Mouse (Mus musculus) right cerebral cortex, postnatal 4 days (tissue): ENCODE results near the gene Nme7.

Experiments used
- DNase-seq: peaks from one replicate; pipeline ENCODE4 v3.0.0-alpha.2; 2022

Gene Nme7

DNA sequence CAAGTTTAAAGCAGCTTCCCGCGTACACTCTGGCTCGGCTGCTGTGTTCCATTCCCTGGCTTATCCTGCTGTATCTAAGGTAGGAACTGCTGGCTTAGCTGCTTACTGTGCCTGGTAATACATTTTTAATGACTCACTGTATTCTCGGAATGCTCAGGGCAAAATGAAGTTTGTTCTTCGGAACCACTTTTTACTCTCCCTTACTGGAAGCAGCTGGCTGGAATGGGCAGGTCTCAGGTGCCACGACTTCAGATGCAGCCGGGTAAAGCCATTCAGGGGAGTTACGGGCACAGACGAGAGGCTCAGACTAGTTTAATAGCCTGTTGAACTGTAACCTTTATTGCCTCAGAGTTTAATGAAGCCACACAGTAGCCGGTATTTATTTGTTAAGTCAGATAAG lies 17.5 kb downstream of the Nme7 start:
- no peak for DNase-seq

DNA sequence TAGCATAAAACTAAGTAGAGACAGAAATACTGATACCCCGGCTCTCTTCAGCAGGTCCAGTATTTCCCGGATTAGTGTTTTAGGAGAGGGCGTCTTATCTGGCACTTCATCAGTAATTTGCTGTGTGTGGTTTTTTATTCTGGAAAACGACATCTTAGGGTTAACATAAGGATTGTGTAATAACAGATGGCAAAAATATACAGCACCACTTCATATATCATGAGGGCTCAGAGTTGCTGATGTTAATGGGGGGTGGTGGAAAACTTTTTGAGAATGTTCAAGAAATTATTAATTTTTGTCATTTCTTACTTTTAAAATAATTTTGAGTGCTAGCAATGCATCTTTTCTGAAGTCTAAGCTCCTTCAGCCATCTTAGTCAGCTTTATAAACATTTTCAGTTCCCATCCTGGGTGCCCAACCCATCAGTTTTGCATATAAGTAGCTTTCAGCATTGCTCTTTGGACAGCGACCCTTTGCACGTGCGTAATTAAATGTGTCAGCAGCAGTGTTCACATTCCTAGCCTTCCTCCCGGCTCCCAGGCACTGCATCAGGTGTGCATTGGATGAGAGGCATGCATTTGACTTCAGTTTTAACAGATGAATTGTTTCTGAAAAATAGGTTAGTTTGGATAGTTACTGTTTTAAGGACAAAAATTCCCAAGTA lies 19.2 kb downstream of the Nme7 start:
- DNase-seq, result no peak

DNA sequence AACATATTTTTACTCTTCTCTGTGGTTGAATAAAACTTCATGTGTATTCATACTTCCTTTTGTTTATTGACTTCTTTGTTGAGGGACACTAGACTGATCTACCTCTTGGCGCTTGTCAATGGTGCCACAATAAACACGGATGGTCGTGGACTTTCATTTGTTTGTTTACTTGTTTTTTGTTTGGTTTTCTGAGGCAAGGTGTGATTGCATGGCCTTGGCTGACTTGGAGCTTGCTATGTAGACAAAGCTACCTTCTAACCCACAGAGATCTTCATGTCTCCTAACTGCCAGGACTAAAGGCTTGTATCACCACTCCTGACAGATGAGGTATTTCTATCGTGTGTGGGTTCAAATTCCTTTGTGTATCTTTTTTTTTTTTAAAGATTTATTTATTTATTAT lies 20.3 kb downstream of the Nme7 start:
- DNase-seq, result no peak

DNA sequence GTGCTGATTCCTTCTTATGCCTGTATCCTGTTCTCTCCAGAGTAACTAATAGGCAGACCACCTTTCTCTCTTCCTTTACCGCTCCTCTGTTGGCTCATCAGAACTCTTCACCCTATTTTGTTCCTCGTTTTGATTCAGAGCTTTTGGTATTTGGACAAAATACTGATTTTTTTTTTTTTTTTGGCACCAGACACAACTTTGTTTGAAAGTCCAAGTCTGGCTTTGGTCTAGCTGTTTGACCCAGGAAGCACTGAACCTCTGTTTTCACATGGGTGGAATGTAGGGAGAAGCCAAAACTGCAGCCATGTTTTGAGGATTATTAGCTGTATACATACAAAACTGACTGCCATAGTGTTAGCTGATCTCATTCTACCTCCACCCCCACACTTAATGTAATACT lies 21.0 kb downstream of the Nme7 start:
- DNase-seq, result no peak

DNA sequence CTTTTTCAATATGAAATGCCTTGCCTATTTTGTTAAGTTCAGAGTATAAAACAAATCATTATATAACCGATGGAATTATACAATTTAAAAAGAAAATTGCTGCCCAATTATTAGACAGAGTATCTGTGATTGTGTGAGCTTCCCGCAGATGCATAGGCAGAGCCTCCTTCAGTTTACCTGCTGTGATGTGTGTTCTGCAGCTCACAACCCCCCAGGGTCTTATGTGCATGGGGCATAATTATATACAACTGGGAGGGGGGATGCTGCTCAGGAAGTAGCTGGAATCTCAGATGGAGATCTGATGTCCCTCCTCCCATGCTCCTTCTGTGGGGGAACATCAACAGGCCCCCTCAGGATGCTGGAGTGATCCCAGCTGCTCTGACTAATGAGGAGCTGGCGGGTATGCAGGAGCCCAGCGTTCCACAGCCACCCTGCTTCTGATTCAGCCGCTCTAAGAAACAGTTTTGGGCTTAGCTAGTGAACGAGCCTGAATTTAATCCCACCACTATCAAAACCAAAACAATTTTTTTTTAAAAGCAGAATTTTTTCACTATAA lies 22.8 kb downstream of the Nme7 start:
- peak; percentile 23 for DNase-seq

DNA sequence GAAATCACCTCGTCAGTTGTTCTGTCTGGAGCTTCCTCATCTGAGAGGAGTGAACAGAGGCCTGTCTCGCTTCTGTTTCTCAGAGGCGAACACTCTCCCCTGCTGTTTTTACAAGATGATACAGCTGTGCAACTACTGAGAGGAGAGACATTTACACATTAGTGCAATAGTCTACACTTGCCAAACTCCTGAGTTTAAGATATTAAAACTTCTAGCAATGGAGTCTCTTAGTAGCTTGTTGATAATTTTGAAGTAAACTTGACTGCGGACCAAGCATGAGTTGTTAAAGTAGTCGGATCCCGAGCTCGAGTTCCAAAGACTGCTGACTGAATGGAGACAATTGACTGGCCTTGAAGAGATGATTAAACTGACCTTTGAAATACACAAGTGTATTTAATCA lies 23.8 kb downstream of the Nme7 start:
- DNase-seq, result no peak

DNA sequence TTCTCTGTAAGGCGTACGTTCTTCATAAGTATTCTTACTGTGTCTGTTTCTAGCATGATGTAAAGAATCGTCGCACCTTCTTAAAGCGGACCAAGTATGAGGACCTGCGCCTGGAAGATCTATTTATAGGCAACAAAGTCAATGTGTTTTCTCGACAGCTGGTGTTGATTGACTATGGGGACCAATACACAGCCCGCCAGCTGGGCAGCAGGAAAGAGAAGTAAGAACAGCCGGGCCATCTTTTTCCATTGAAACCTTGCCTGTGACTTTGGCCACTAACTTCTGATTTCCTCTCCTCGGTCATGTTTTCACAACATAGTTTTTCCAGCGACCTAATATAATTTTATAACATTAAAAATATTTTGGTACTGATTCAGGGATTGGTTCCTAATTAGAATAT lies 28.6 kb downstream of the Nme7 start:
- no peak for DNase-seq

DNA sequence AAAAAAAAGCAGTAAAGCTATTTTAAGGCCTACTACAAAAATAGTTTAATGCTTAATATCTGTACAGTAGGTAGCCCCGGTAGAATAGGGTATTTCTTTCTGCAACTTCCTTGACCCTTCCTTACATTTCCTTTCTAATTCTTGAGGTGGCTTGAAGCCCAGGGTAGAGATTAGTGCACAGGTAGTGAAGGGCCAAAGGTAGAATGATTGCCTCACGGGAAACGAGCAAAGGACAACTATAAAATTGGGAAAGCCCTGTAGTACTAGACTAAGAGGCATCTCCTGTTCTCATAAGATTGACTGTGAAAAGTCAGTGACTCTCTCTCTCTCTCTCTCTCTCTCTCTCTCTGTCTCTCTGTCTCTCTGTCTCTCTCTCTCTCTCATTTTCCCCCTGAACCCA lies 31.5 kb downstream of the Nme7 start:
- no peak for DNase-seq

DNA sequence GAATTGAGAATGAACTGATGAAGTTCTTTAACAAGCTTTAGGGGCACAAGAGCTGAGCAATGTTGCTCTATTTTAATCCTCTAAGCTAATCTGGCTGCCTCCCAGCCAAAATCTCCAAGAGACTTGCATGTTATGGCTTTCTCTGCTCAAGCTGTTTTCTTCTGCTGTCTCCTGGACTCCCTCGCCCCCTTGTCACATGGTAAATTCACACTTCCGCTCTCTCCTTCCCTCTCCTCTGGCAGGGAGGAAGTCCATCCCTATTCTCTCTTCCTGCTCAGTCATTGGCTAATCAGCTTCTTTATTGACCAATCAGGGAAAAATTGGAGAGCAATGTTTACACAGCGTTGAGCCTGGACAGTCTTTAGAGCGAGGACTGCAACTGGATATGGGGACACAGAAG lies 31.9 kb downstream of the Nme7 start:
- peak; percentile 41 for DNase-seq

DNA sequence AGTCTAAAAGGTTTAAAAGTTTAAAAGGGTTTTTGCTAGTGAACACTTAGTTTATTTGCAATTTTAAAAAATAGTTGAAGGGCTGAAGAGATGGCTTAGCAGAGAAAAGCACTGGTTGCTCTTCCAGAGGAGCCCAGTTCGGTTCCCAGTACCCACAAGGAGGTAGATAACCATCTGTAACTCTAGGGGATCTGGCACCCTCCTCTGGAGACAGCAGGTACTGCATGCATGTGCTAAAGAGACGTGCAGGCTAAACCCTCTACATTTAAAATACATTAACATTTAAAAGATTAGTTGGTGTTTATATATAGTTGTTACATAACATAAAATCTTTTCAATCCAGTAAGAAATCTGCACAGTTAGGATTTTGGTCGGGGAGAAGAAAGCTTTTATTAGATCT lies 38.2 kb downstream of the Nme7 start:
- DNase-seq, result peak; percentile 31

DNA sequence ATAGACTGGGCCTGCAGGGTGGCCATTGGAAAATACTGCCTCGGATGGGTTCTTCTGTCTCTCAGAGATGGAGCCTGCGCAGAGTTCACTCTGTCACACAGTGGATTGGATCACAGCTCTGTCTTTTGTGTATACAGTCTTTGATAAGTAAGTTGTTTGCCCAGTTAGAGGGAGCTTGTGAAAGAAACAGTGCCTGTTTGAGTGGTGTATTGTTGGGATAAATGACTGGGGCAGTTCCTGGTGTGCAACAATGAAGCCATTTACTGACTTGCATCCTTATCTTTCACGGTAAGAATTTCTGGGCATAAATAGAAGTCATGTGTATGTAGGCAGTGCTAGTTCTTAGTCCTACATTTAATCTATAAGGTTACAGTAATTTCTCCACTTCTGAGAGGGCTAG lies 49.5 kb downstream of the Nme7 start:
- no peak for DNase-seq

DNA sequence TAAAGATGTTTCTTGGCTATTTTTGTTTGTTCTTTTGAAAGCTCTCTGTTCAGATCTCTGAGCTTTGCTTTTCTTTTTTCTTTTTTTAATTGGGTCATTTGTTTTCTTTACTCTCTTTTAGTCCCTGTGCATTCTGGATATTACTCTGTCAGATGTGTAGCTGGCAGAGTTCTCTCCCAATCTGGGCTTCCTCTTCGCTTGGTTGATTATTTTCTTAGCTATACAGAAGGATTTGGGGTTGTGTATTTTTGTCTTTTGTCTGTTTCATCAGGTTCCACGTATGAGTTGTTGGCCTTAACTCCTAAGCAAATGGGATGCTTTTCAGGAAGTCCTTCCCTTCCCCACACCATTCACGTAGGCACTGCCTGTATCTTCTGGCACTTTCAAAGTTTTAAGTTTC lies 54.1 kb downstream of the Nme7 start:
- DNase-seq, result no peak

DNA sequence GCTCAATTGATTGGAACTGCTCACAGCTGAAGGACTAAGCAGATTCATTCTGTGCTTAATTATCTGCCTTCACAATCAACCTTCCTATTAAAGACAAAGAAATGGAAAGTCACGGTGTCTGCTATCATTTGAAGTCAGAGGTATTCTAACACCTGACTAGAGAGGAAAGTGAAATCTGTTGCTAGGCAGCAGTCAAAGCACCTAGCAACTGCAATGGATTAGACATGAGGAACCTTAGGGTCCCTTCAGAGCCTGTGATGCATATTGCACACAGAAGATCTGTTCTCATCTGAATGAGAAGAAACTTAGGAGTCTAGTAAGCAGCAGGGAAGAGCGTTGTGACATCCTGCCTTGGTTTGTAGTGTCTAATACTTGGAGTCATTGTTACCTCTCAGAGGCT lies 58.1 kb downstream of the Nme7 start:
- DNase-seq, result no peak

DNA sequence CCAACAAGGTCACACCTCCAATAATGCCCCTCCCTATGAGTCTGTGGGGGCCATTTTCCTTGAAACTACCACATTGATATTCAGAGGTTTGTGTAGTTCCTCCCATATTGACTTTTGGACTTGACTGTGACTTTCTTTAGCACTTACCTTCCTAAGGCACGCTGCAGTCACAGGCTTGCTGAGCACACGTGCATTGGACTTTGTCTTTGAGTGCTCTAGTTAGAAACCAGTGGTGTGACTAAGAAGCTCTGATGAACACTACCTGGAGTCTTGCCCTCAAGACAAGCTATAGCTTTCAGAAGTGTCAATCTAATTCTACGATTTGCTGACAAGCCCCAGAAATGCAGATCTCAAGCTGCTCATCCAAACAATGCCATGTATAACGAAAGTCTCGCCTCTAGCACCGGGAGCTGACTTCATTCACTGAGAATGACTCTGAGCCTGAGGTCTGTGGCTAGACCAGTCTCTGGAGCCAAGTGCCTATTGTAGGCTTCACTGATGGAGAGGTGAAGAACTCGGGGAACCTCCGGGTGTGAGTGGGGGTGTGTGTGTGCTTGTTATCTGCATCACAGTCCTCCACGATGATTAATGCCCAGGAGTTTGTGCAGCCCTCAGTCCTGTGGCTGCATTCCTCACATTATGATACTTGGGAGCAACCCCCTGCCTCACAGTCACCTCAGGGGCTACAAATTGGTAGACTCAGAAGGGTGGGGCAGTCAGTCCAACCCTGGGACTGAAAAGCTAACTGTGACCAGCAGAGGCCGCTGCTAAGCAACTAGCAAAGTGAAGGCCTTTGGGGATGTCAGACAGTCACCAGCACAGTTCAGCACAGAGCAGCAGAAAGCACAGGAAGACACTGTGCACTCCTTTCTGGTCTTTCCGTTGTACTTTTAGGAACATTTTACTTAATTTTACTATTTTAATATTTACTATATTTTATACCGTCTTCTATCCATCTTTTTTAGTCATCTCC lies 62.5 kb downstream of the Nme7 start:
- peak; percentile 77 for DNase-seq

DNA sequence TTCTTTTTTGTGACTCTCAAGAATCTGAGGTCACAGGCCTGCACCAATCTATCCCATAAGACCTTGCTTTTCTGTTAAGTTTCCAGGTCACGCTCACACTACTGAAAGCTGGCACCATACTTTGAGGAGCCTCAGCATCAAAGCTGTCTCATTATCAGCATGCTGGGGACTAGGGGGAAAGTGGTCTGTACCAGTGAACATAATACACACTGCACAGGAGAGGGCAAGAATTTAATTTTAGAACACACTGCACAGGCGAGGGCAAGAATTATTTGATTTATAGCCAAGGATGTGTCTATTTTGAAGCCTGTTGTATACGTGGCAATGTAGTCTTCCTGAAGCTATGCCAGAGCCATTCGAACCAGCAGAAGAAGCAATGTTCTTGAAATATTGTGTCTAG lies 64.2 kb downstream of the Nme7 start:
- no peak for DNase-seq

DNA sequence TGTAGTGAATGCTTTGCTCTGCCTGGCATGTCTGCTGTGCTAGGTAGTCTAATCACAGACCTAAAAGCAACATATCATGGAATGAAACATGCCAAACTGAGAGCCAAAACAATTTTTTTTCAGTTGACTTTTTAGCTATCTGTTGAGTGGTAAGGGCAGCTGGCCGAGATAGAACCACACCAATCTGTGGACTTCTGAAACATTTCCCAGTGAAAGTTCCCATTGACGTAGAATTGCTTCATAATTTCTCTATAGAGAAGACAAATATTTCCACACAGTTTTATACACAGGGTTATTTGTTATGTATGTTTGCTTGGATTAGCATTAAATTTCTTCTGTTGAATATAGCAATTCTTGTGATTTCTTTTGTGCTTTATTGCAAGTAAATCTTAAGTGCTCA lies 65.9 kb downstream of the Nme7 start:
- DNase-seq, result no peak

DNA sequence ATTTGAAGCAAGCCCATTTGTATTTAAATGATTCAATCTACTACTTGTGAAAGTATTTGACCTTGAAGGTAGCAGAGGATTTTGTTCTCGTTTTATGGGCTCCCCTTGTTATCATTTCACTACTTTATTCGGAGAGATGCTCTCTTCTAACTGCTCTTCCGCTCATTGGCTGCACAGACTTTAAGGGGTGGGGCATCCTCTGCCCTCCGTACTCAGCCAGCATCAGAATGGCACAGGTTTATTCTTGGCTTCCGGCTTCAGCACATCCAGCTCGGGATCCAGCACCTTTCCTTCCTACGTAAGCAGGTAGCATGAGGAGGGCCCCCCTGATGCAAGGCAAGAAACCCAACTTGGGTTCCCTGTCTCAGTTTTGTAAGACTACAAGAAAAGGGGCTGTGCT lies 69.1 kb downstream of the Nme7 start:
- DNase-seq, result no peak

DNA sequence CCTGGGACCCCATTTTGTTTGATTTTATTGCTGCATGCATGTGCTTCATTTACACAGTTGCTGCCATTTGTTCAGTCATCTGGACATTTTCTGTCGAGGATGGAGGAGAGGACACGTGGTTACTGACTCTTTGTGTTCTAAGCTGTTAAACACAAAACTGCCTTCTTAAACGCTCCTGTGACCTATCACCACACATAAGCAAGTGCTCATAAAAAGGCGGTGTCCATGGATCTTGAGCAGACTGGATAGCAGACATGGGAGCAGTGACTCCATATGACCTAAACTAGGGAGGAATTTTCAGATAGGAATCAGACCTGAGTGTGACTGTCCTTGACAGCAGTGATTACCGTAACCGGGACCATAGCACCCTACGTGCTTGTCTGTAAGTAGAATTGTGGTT lies 70.1 kb downstream of the Nme7 start:
- no peak for DNase-seq

DNA sequence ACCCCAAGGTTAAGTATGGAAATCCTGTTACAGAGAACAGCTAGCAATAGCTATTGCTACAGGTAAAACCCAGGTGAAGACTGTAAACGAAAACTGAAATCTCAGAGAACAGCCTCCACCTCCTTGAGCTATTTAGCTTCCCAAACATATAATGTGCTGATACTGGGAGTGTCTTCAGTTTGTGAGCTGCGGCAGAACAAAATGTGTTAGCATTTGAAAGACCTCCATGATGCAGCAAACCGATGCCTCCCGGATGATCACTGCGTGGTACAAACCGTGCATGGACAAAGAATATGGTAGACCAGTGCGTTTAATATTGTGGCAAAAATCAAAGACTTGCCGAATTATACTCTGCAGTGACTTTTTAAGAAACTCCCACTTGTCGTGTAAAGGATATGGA lies 71.7 kb downstream of the Nme7 start:
- no peak for DNase-seq

DNA sequence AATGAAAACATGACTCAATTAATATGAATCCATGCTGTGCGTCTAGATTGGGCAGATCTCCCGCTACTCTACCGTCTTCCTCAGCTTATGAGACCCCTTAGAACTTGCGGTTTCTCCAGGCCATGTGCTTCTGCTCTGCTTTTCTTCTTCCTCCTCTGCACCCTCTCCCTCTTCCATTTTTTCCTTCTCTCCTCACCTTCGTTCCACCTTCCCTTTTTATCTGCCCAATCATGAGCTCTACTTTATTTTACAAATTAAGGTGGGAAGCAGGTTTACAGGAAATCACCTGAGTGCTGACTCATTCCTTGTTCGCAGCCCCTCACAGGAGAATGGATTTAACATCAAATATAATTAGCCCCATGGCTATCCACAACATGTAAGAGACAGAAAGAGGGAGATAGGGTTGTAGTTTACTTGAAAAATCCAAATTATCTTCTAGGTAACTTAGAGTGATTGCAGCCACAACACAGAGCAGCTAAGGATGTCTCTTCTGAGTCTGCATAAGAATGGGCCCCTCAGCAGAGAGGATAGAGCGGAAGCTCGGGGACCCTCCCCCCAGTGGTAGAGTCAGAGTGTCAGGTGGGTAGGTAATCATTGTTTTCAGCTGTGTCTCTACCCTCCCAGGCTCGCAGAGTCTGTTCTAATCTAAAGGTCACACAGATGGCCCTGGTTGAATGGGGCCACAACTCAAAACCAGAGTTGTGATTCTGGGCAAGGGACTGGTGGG lies 73.0 kb downstream of the Nme7 start:
- no peak for DNase-seq

DNA sequence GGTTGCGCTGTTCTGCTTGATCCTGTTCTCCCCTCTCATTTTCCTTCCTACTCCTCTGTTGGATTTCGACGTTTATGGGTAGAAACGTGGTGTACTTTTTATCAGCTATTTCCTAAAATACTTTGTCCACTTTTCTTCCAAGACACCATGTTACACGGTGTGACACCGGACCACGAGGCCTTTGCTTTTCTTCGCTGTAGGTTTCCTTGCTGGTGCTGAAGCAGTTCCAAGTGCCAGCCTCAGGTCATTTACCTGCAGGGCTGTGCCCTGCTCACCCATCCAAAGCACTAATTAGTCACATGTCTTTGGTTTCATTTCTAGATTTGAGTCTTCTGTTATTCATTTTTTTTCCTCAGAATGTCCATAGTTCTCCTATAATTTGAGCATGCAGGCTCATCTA lies 79.7 kb downstream of the Nme7 start:
- DNase-seq, result no peak

DNA sequence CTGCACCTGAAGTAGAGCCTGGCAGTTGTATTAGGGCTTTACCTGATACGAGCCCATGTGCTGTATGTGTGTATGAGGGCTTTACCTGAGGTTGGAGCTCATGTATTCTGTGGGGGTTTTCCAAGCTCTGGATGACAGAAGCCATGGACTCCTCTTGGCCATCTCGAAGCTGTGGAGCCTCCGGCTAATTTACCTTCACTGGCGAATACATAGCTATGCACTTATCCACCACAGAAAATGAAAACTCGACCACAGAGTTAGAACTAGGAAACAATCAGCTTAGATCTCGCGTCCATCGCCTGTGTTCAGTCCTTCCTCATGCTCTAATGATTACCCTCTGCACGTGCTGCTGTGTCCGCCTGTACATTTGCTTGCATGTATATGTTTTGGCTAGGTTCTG lies 80.4 kb downstream of the Nme7 start:
- DNase-seq, result no peak

DNA sequence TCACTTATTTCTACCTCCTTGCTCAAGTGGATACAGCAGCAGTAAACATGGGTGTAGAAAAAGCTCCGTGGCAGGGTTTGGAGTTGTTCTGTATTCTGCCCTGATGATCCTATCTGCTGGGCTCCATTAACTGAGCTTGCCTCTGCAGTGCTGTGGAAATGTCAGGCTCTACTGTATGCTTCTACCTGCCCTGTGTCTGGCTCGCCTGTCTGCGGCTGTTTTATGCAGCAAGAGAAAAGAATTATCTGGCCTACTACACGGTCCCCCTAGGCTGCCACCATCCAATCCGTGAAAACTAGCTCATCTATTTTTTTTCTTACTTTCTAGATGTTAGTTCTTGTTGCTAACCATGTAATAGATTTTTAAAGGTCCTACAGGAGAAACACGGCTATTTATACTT lies 81.1 kb downstream of the Nme7 start:
- no peak for DNase-seq

DNA sequence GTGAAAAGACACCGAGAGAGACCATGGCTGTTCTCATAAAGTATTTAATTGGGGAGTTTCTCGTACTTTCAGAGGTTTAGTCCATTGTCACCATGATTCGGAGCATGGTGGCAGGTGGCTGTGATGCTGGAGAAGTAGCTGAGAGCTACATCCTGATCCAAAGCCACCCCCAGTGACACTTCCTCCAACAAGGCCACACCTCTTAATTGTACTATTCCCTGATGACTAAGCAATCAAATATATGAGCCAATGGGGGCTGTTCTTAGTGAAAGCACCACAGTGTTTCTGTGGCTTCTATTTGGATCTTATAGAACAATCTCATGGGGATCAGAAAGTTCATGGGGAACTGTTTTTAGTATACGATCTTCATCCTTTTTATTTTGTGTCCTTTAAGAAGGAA lies 85.8 kb downstream of the Nme7 start:
- DNase-seq, result no peak
